Mouse (Mus musculus): ENCODE data around the gene Vwa3b. TPM values are rescaled to one million over a fixed set of nuclear protein-coding genes. Genes with fewer than 3 reads are reported as not detected.

Gene Vwa3b
- polyA plus RNA-seq, 1 experiment from 2014 or later: 0.23 TPM

- no peaks in the 10 kb centered on the region for H3K27me3 ChIP-seq (ENCODE audit: control insufficient read depth, insufficient read depth, low read length)
- no peak overlapping the region for H3K4me2 ChIP-seq
- no peaks in the 10 kb centered on the region for H3K4me1 ChIP-seq (ENCODE audit: control insufficient read depth, insufficient read depth, low read length)
- 92% methylated on average over 7 of the region's 7 CpGs for WGBS
- H3K27ac ChIP-seq (ENCODE audit: low read depth, low read length): no peak overlapping the region
- no peak for DNase-seq (ENCODE audit: low spot score, missing footprints)
- no peaks in the 10 kb centered on the region for H3K9me3 ChIP-seq (ENCODE audit: control insufficient read depth, low read length)
- no peak overlapping the region for H3K9ac ChIP-seq (ENCODE audit: low read length)
- ATAC-seq (ENCODE audit: low FRiP score): no peak
- H3K36me3 ChIP-seq (ENCODE audit: control insufficient read depth, insufficient read depth, low read length): no peaks in the 10 kb centered on the region
- no peak overlapping the region for H3K4me3 ChIP-seq (ENCODE audit: low read depth, low read length)
These were observed 123.5 kb downstream of the Vwa3b start for GRCm38 (mm10) chr1:37149866-37150265.

DNA sequence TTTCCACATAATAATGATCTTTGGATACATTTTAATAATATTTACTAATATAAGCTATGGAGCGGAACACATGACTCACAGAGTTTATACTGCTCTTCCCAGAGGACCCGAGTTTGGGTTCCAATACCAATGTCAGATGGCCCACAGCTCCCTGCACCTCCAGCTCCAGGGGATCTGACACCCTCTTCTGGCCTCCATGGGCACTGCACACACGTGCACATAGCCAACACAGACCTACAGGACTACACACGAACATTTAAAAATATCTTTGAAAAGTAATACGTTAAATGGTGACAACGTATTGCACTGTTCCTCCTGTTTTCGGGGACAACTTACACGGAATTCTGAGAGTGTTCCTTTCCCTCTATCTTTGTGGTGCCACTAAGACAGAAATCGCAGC, 125.5 kb downstream of the Vwa3b start:
- Histone ChIP-seq H3K9me3 (ENCODE audit: control insufficient read depth, low read length) (no peaks in the 10 kb centered on the region), H3K4me3 (ENCODE audit: low read depth, low read length) (no peak overlapping the region), H3K4me1 (ENCODE audit: control insufficient read depth, insufficient read depth, low read length) (no peaks in the 10 kb centered on the region), H3K36me3 (ENCODE audit: control insufficient read depth, insufficient read depth, low read length) (no peaks in the 10 kb centered on the region), H3K27ac (ENCODE audit: low read depth, low read length) (no peak overlapping the region), H3K9ac (ENCODE audit: low read length) (no peak overlapping the region), H3K4me2 (no peak overlapping the region), H3K27me3 (ENCODE audit: control insufficient read depth, insufficient read depth, low read length) (no peaks in the 10 kb centered on the region)
- 94% methylated on average over 9 of the region's 9 CpGs for WGBS
- ATAC-seq (ENCODE audit: low FRiP score): no peak
- no peak for DNase-seq (ENCODE audit: low spot score, missing footprints)

DNA sequence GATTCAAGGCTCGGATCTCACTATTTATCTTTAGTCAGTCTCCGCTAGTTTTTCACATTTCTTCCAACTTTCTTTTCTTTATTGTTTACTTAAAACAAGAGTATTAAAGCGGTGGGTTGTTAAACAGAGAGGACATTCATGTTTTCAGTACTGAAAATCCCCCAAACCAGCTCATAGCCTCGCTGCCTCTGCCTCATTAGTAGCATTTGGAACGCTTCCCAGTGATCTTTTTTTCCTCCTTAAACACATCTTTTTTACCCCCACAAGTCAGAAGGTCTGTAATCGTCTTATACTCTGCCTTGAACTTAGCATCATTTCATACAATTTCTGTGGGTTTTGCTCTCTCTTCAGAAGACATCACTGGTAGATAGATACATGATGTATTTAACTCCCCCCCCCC, 139.7 kb downstream of the Vwa3b start:
- Histone ChIP-seq H3K27me3 (ENCODE audit: control insufficient read depth, insufficient read depth, low read length) (no peaks in the 10 kb centered on the region), H3K4me3 (ENCODE audit: low read depth, low read length) (no peak overlapping the region), H3K27ac (ENCODE audit: low read depth, low read length) (no peak overlapping the region), H3K36me3 (ENCODE audit: control insufficient read depth, insufficient read depth, low read length) (no peaks in the 10 kb centered on the region), H3K9ac (ENCODE audit: low read length) (no peak overlapping the region), H3K4me1 (ENCODE audit: control insufficient read depth, insufficient read depth, low read length) (no peaks in the 10 kb centered on the region), H3K9me3 (ENCODE audit: control insufficient read depth, low read length) (no peaks in the 10 kb centered on the region), H3K4me2 (no peak overlapping the region)
- ATAC-seq (ENCODE audit: low FRiP score): no peak
- 78% methylated on average over 6 of the region's 6 CpGs for WGBS
- peak; percentile 59 for DNase-seq (ENCODE audit: low spot score, missing footprints)

DNA sequence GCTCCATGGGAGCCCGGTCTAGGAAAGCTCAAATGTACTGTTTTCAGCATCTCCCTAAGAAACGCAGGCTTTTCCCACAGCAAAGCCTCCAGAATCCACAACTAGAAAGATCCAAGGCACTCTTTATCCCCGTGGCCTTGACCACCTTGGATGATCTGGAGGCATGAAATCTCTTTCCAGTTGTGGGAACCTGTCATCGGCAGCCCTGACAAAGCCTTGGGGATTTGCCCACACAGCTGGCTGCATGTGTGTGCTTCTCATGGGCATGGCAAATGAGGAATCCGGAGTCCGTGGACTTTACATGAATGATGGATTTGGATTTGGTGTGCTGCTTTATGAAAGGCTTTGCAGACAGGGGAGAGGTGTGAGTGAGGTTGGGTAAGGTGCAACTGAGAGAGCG, 141.5 kb downstream of the Vwa3b start:
- Histone ChIP-seq H3K36me3 (ENCODE audit: control insufficient read depth, insufficient read depth, low read length) (no peaks in the 10 kb centered on the region), H3K4me2 (no peak overlapping the region), H3K4me1 (ENCODE audit: control insufficient read depth, insufficient read depth, low read length) (no peaks in the 10 kb centered on the region), H3K4me3 (ENCODE audit: low read depth, low read length) (no peak overlapping the region), H3K9ac (ENCODE audit: low read length) (no peak overlapping the region), H3K27me3 (ENCODE audit: control insufficient read depth, insufficient read depth, low read length) (no peaks in the 10 kb centered on the region), H3K27ac (ENCODE audit: low read depth, low read length) (no peak overlapping the region), H3K9me3 (ENCODE audit: control insufficient read depth, low read length) (no peaks in the 10 kb centered on the region)
- DNase-seq (ENCODE audit: low spot score, missing footprints) (peak; percentile 35), ATAC-seq (ENCODE audit: low FRiP score) (no peak)
- 82% methylated on average over 7 of the region's 7 CpGs for WGBS

DNA sequence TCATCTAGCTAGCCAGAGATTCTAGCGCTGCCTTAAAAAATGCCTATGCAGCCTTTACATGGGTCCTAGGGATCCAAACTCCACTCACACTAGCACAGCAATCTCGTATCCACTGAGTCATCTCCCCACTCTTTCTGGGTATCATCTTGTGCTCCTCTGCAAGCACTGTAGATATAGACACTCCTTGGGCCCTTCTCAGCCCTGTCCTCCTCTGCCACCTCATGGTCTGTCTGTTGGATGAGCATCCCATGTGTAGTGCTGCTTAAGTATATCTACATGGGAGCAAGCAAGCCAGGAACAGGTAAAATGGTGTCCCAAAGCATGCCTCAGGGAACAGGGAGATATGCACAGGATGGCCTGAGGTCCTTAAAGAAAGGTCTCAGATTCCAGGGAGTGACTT, 151.5 kb downstream of the Vwa3b start:
- Histone ChIP-seq H3K9me3 (ENCODE audit: control insufficient read depth, low read length) (no peaks in the 10 kb centered on the region), H3K27me3 (ENCODE audit: control insufficient read depth, insufficient read depth, low read length) (no peaks in the 10 kb centered on the region), H3K4me3 (ENCODE audit: low read depth, low read length) (no peak overlapping the region), H3K4me2 (no peak overlapping the region), H3K36me3 (ENCODE audit: control insufficient read depth, insufficient read depth, low read length) (no peaks in the 10 kb centered on the region), H3K9ac (ENCODE audit: low read length) (no peak overlapping the region), H3K27ac (ENCODE audit: low read depth, low read length) (no peak overlapping the region), H3K4me1 (ENCODE audit: control insufficient read depth, insufficient read depth, low read length) (no peaks in the 10 kb centered on the region; the same call in 1 of the 2 replicates)
- 84% methylated on average over 2 of the region's 2 CpGs for WGBS
- ATAC-seq (ENCODE audit: low FRiP score): no peak
- no peak for DNase-seq (ENCODE audit: low spot score, missing footprints)

- H3K9me3 ChIP-seq (ENCODE audit: control insufficient read depth, low read length): no peaks in the 10 kb centered on the region
- no peak overlapping the region for H3K27ac ChIP-seq (ENCODE audit: low read depth, low read length)
- H3K4me1 ChIP-seq (ENCODE audit: control insufficient read depth, insufficient read depth, low read length): no peaks in the 10 kb centered on the region; the same call in 1 of the 2 replicates
- H3K27me3 ChIP-seq (ENCODE audit: control insufficient read depth, insufficient read depth, low read length): no peaks in the 10 kb centered on the region
- ATAC-seq (ENCODE audit: low FRiP score): no peak
- no peaks in the 10 kb centered on the region for H3K36me3 ChIP-seq (ENCODE audit: control insufficient read depth, insufficient read depth, low read length)
- WGBS: 67% methylated on average over 5 of the region's 5 CpGs
- no peak overlapping the region for H3K4me3 ChIP-seq (ENCODE audit: low read depth, low read length)
- no peak for DNase-seq (ENCODE audit: low spot score, missing footprints)
- no peak overlapping the region for H3K9ac ChIP-seq (ENCODE audit: low read length)
- H3K4me2 ChIP-seq: no peak overlapping the region
These were observed 153.5 kb downstream of the Vwa3b start for GRCm38 (mm10) chr1:37179852-37180251.

DNA sequence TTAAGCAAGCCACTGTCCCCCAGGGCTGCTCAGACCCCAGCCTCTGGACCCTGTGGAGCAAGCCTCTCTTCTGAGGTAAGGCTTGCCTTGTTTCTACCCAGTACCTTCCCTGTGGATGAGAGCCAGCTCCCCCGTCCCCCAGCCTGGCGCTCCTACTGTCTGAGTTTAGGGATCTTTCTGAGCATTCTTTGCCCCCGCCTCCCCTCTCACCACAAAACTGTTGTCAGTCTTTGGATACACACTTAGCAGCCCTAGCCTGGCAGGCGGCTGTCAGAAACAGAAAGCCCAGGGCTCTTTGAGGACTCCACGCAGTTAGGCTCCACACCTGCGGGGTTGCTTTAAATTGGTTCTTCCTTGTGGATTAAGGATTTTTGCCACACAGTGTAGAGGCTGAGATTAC, 160.7 kb downstream of the Vwa3b start:
- ATAC-seq (ENCODE audit: low FRiP score) (no peak), DNase-seq (ENCODE audit: low spot score, missing footprints) (no peak)
- no peak overlapping the region for H3K4me3 ChIP-seq (ENCODE audit: low read depth, low read length)
- no peaks in the 10 kb centered on the region for H3K4me1 ChIP-seq (ENCODE audit: control insufficient read depth, insufficient read depth, low read length)
- H3K27me3 ChIP-seq (ENCODE audit: control insufficient read depth, insufficient read depth, low read length): no peaks in the 10 kb centered on the region
- no peak overlapping the region for H3K27ac ChIP-seq (ENCODE audit: low read depth, low read length)
- H3K4me2 ChIP-seq: no peak overlapping the region
- 60% methylated on average over 6 of the region's 6 CpGs for WGBS
- no peak overlapping the region for H3K9ac ChIP-seq (ENCODE audit: low read length)
- no peaks in the 10 kb centered on the region for H3K36me3 ChIP-seq (ENCODE audit: control insufficient read depth, insufficient read depth, low read length)
- H3K9me3 ChIP-seq (ENCODE audit: control insufficient read depth, low read length): no peaks in the 10 kb centered on the region

DNA sequence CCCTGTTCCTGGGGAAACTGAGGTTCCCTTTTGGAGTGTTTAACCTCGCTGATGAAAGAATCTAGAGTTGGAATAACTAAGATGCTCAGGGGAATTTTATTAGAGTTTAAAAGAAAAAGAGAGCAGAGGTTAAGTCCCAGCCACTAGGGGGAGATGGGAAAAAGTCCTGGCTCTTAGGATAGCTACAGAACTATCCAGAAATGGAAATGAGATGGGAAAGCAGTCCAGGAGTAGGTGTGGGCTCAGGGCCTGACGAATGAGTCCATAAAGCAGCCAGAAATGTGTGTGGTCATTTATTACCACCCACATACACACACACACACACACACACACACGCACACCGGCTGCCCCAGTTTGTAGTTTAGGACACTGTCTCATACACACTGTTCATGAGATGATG, 168.2 kb downstream of the Vwa3b start:
- WGBS: 70% methylated on average over 4 of the region's 4 CpGs
- Histone ChIP-seq H3K4me3 (ENCODE audit: low read depth, low read length) (no peak overlapping the region), H3K27ac (ENCODE audit: low read depth, low read length) (no peak overlapping the region), H3K9me3 (ENCODE audit: control insufficient read depth, low read length) (no peaks in the 10 kb centered on the region), H3K9ac (ENCODE audit: low read length) (no peak overlapping the region), H3K4me1 (ENCODE audit: control insufficient read depth, insufficient read depth, low read length) (no peaks in the 10 kb centered on the region), H3K27me3 (ENCODE audit: control insufficient read depth, insufficient read depth, low read length) (no peaks in the 10 kb centered on the region), H3K4me2 (no peak overlapping the region), H3K36me3 (ENCODE audit: control insufficient read depth, insufficient read depth, low read length) (no peaks in the 10 kb centered on the region)
- DNase-seq (ENCODE audit: low spot score, missing footprints) (no peak), ATAC-seq (ENCODE audit: low FRiP score) (no peak)

DNA sequence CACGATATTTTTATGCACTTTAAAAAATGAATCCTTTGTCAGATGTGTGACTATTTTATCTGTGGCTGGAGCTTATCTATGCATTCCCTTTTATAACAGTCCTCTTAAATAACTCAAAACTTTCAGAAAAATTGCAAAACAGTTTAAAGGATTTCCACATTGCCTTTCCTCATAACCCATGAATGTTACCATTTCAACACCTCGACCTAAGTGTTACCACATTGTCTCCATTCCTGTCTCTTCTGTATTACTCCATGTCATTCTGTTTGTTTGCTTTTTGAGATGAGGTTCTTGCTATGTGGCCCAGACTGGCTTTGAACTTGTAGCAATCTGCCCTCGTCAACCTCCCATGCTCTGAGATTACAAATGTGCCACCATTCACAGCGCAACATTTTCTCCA, 175.0 kb downstream of the Vwa3b start:
- DNase-seq (ENCODE audit: low spot score, missing footprints): no peak
- Histone ChIP-seq H3K4me3 (ENCODE audit: low read depth, low read length) (no peak overlapping the region), H3K9ac (ENCODE audit: low read length) (no peak overlapping the region), H3K27me3 (ENCODE audit: control insufficient read depth, insufficient read depth, low read length) (no peaks in the 10 kb centered on the region), H3K27ac (ENCODE audit: low read depth, low read length) (no peak overlapping the region), H3K9me3 (ENCODE audit: control insufficient read depth, low read length) (no peaks in the 10 kb centered on the region), H3K4me2 (no peak overlapping the region), H3K36me3 (ENCODE audit: control insufficient read depth, insufficient read depth, low read length) (no peaks in the 10 kb centered on the region), H3K4me1 (ENCODE audit: control insufficient read depth, insufficient read depth, low read length) (no peaks in the 10 kb centered on the region)
- no peak for ATAC-seq (ENCODE audit: low FRiP score)
- WGBS: 90% methylated on average over 4 of the region's 4 CpGs

GRCm38 (mm10) chr1:37207743-37208142, 181.3 kb downstream of the Vwa3b start:
- Histone ChIP-seq H3K36me3 (ENCODE audit: control insufficient read depth, insufficient read depth, low read length) (no peaks in the 10 kb centered on the region), H3K27ac (ENCODE audit: low read depth, low read length) (no peak overlapping the region), H3K4me2 (no peak overlapping the region), H3K9ac (ENCODE audit: low read length) (no peak overlapping the region), H3K9me3 (ENCODE audit: control insufficient read depth, low read length) (no peaks in the 10 kb centered on the region), H3K4me3 (ENCODE audit: low read depth, low read length) (no peak overlapping the region), H3K27me3 (ENCODE audit: control insufficient read depth, insufficient read depth, low read length) (no peaks in the 10 kb centered on the region), H3K4me1 (ENCODE audit: control insufficient read depth, insufficient read depth, low read length) (no peaks in the 10 kb centered on the region)
- ATAC-seq (ENCODE audit: low FRiP score) (no peak), DNase-seq (ENCODE audit: low spot score, missing footprints) (no peak)
- 89% methylated on average over 8 of the region's 8 CpGs for WGBS

Measured in midbrain, embryonic 11.5 days (tissue).